8 mouse cellular contexts compared by ENCODE assay signal in genomic region chr3:107740578-107741207, GRCm38 (mm10). TPM values are rescaled to one million over a fixed set of nuclear protein-coding genes. Genes with fewer than 3 reads are reported as not detected.
DNase-seq lines count a peak whose midpoint lies in the region; ATAC-seq and TF ChIP-seq lines count a peak whose summit lies in the region.

No protein-coding gene starts in this region.

- no peak for TF ChIP-seq POLR2A in ES-Bruce4 (IDR thresholded peaks at IDR 0.05; ENCODE audit: insufficient read depth, low read length)

- H3K9me3 ChIP-seq in ES-Bruce4 (replicated peaks; ENCODE audit: control insufficient read depth, insufficient read depth, low read length, poor library complexity, severe bottlenecking): no peaks in the 10 kb centered on the region
- H3K9me3 ChIP-seq in forebrain, embryonic 12.5 days: no peaks in the 10 kb centered on the region
- H3K9me3 ChIP-seq in midbrain, postnatal 0 days (ENCODE audit: low read length): no peaks in the 10 kb centered on the region

- H3K27ac ChIP-seq in ES-Bruce4 (ENCODE audit: insufficient read depth, low read length): no peak overlapping the region
- H3K27ac ChIP-seq in forebrain, embryonic 12.5 days: peak overlapping the region; percentile 74
- H3K27ac ChIP-seq in midbrain, postnatal 0 days (ENCODE audit: low read depth, low read length): peak overlapping the region; percentile 59

- intact Hi-C loops in heart, postnatal 10 days (cut with DNase I): no loop called here

- H3K36me3 ChIP-seq in ES-Bruce4 (ENCODE audit: control insufficient read depth, insufficient read depth, low read length, poor library complexity, severe bottlenecking): no peaks in the 10 kb centered on the region
- H3K36me3 ChIP-seq in forebrain, embryonic 12.5 days (replicated peaks): peaks cover 7% of the 10 kb centered on the region; the same call in 1 of the 2 replicates
- no peaks in the 10 kb centered on the region for H3K36me3 ChIP-seq in midbrain, postnatal 0 days (ENCODE audit: insufficient read depth, low read length)

- peak overlapping the region; percentile 2; the same call in 1 of the 2 replicates for H3K4me2 ChIP-seq in forebrain, embryonic 12.5 days
- no peak overlapping the region for H3K4me2 ChIP-seq in midbrain, postnatal 0 days (ENCODE audit: low read depth, low read length, poor library complexity, severe bottlenecking)

- ATAC-seq in forebrain, embryonic 12.5 days (ENCODE audit: low FRiP score): peak; percentile 84
- ATAC-seq in midbrain, postnatal 0 days (ENCODE audit: low FRiP score): peak; percentile 87

- no peak overlapping the region for H3K4me3 ChIP-seq in ES-Bruce4 (ENCODE audit: low read depth, low read length)
- no peak overlapping the region for H3K4me3 ChIP-seq in forebrain, embryonic 12.5 days (replicated peaks)
- H3K4me3 ChIP-seq in midbrain, postnatal 0 days (ENCODE audit: low read depth, low read length): no peak overlapping the region

- H3K4me1 ChIP-seq in ES-Bruce4 (ENCODE audit: control insufficient read depth, insufficient read depth, low read length): no peaks in the 10 kb centered on the region
- H3K4me1 ChIP-seq in forebrain, embryonic 12.5 days: peaks cover 33% of the 10 kb centered on the region
- H3K4me1 ChIP-seq in midbrain, postnatal 0 days (ENCODE audit: insufficient read depth, low read length): peaks cover 21% of the 10 kb centered on the region; the same call in 1 of the 2 replicates

- no peaks in the 10 kb centered on the region for H3K27me3 ChIP-seq in ES-Bruce4 (ENCODE audit: control insufficient read depth, insufficient read depth, low read length, poor library complexity, severe bottlenecking)
- no peaks in the 10 kb centered on the region for H3K27me3 ChIP-seq in forebrain, embryonic 12.5 days
- no peaks in the 10 kb centered on the region for H3K27me3 ChIP-seq in midbrain, postnatal 0 days (ENCODE audit: insufficient read depth, low read length)

- H3K9ac ChIP-seq in ES-Bruce4 (ENCODE audit: low read depth, poor library complexity, severe bottlenecking): no peak overlapping the region
- H3K9ac ChIP-seq in forebrain, embryonic 12.5 days: no peak overlapping the region
- 0 out of 2 replicates have a peak overlapping the region, but pooled peaks have one; percentile 19 for H3K9ac ChIP-seq in midbrain, postnatal 0 days (replicated peaks; ENCODE audit: low read length, poor library complexity, severe bottlenecking)

- TF ChIP-seq EP300 in ES-Bruce4 (IDR thresholded peaks at IDR 0.05; ENCODE audit: insufficient read depth, low read depth, low read length): peak; percentile 87

- no peak for TF ChIP-seq CTCF in ES-Bruce4 (IDR thresholded peaks at IDR 0.05; ENCODE audit: low read depth, low read length)
- TF ChIP-seq CTCF in midbrain, postnatal 0 days (IDR thresholded peaks at IDR 0.05): no peak

- DNase-seq in R1 (ENCODE audit: low read depth, low spot score): peak; percentile 80
- peak; percentile 87 to 90 for DNase-seq in heart, postnatal 10 days
- DNase-seq in kidney, postnatal 4 days: peak; percentile 93 to 95
- DNase-seq in midbrain, postnatal 0 days (ENCODE audit: low spot score): peak; percentile 85
- no peak for DNase-seq in thymus, postnatal 0 days (ENCODE audit: low spot score)
- no peak for DNase-seq in layer of hippocampus, adult 11-12 months (ENCODE audit: low spot score)

- 3% methylated on average over 6 of the region's 6 CpGs for WGBS in forebrain, embryonic 12.5 days
- WGBS in midbrain, postnatal 0 days: 10% methylated on average over 6 of the region's 6 CpGs

RNA-seq across cellular contexts. Expression of gene Csf1, which starts 19.6 kb away (rescaled TPM):
- polyA plus RNA-seq in ES-Bruce4 (2011; ENCODE audit: insufficient read depth, insufficient read length, low read depth, missing spikeins): 27.0 and 32.5 TPM in 2 replicates
- 6.1 and 8.3 TPM in 2 replicates for polyA plus RNA-seq in forebrain, embryonic 12.5 days (2016; fragmentation: Nextera tagmentation; extraction: Ambion mirVana)
- 10 to 100 TPM; 25.5 to 29.0 TPM for total RNA-seq in heart, postnatal 10 days (2021)
- 10.6 and 12.3 TPM in 2 replicates for total RNA-seq in midbrain, postnatal 0 days (2014; rRNA removed)
- polyA plus RNA-seq in midbrain, postnatal 0 days (2015; fragmentation: Nextera tagmentation; extraction: Ambion mirVana): 8.1 and 10.9 TPM in 2 replicates
- polyA plus RNA-seq in thymus, postnatal 0 days (2015; fragmentation: Nextera tagmentation; extraction: Ambion mirVana): 6.0 and 6.5 TPM in 2 replicates

RNA-seq across cellular contexts. Expression of gene Ahcyl1, which starts 44.3 kb away (rescaled TPM):
- polyA plus RNA-seq in ES-Bruce4 (2011; ENCODE audit: insufficient read depth, insufficient read length, low read depth, missing spikeins): 176 and 179 TPM in 2 replicates
- polyA plus RNA-seq in forebrain, embryonic 12.5 days (2016; fragmentation: Nextera tagmentation; extraction: Ambion mirVana): 124 and 130 TPM in 2 replicates
- 100 to 1,000 TPM in 1 of 2 experiments, 10 to 100 TPM in 1; 88.7 to 104 TPM for total RNA-seq in heart, postnatal 10 days (2021)
- 65.9 and 76.0 TPM in 2 replicates for total RNA-seq in midbrain, postnatal 0 days (2014; rRNA removed)
- 109 and 111 TPM in 2 replicates for polyA plus RNA-seq in midbrain, postnatal 0 days (2015; fragmentation: Nextera tagmentation; extraction: Ambion mirVana)
- 39.2 and 43.9 TPM in 2 replicates for polyA plus RNA-seq in thymus, postnatal 0 days (2015; fragmentation: Nextera tagmentation; extraction: Ambion mirVana)

Comparison
In these comparisons a context has a peak if more than half of its experiments do, and no peak if none do; other contexts are left out.
1. DNase-seq: peak in R1 (single experiment), heart, postnatal 10 days (2 of 2), kidney, postnatal 4 days (2 of 2) and midbrain, postnatal 0 days (single experiment); none in thymus, postnatal 0 days (single experiment) and layer of hippocampus, adult 11-12 months (single experiment).